Mouse (Mus musculus): ENCODE results near the gene Qdpr. TPM values are rescaled to one million over a fixed set of nuclear protein-coding genes. Genes with fewer than 3 reads are reported as not detected.

The Qdpr gene
- 100 TPM for polyA plus RNA-seq (2017; shearing (Covaris generic))

GRCm38 (mm10) chr5:45449831-45450716, at the start of gene Qdpr:
Gene Qdpr (minus strand): TSS chr5:45450236.

DNA sequence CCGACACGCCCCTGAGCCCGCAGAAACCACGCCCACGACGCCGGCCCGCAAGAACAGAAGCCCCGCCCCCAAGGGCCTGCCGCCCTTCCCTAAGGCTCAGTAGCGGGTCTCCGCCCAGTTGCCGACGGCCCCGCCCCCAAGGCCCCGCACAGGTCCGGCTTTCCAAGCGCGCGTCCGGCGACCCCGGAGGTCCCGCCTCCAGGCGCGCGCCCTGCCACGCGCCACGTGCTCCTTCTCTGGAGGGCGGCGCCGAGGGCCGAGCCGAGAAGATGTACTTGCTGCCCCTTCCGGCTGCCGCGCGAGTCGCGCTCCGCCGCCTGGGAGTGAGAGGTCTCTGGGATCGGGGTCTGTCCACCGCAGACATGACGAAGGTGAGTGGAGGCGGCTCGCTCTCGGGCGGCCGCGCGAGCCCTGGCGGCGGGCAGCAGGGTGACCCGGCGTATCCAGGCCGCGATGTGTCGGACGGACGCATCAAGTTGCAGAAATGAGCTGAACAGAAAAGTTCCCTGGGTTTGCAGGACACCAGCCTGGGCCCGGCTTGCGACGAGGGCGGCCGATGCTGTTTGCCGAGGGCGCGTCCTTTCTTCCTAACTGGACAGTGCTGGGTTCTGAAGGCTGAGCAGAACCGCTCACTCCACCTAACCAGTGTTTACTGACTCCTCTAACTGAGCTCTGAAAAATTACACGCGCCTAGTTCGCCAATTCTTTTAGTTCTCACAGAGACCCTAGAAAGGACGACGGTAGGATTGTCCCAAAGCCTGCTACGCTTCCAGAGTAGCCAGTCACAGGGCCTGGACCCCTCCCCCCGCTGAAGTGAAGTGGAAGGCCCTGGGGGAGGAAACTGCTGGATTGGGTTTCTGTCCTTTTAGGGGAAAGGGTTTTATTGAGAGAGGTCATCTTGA, 43.4 kb upstream of the Qdpr start, which contains the start of gene Lap3:
Gene Lap3 (plus strand): TSS at position 184 of the 902 bp plus-strand sequence.

DNA sequence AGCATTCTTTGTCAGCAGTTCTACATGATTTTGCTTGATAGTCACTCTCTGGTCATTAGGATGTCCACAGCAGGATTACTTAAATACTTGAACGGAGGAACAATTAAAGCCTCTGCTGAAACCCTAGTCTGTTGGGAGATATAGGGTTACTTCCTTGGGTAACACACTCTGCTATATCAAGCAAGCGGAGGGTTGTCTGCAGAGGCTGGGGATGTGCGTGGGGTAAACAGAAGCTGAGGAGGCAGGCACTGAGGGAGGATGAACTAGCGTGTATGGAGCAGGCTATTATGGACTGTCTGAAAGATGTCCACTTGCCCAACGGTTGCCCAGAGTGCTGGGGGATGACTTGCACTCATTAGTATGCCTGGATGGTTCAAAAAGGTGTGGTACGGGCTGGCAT, 3.4 kb upstream of the Qdpr start, which contains the start of gene Clrn2:
Gene Clrn2 (plus strand): TSS at position 301 of the 400 bp plus-strand sequence.

Other genes starting within 250 kb of the Qdpr start
- gene Clrn2, start 3.5 kb upstream of the Qdpr start, polyA plus RNA-seq (2017; shearing (Covaris generic)), result not detected
- gene Lap3, start 43.1 kb upstream of the Qdpr start, polyA plus RNA-seq (2017; shearing (Covaris generic)), result 30.7 TPM
- gene Med28, start 70.0 kb upstream of the Qdpr start, polyA plus RNA-seq (2017; shearing (Covaris generic)), result 259 TPM
- 0.06 TPM for gene Fam184b, start 189.4 kb upstream of the Qdpr start, polyA plus RNA-seq (2017; shearing (Covaris generic))
- gene Ncapg, start 219.7 kb upstream of the Qdpr start, polyA plus RNA-seq (2017; shearing (Covaris generic)), result 3.4 TPM